Mouse (Mus musculus): ENCODE measurements around the gene Ankrd13d. TPM values are rescaled to one million over a fixed set of nuclear protein-coding genes. Genes with fewer than 3 reads are reported as not detected.

Gene Ankrd13d
- total RNA-seq, 2 experiments from 2014 or later, result 0.92 to 2.1 TPM

DNA sequence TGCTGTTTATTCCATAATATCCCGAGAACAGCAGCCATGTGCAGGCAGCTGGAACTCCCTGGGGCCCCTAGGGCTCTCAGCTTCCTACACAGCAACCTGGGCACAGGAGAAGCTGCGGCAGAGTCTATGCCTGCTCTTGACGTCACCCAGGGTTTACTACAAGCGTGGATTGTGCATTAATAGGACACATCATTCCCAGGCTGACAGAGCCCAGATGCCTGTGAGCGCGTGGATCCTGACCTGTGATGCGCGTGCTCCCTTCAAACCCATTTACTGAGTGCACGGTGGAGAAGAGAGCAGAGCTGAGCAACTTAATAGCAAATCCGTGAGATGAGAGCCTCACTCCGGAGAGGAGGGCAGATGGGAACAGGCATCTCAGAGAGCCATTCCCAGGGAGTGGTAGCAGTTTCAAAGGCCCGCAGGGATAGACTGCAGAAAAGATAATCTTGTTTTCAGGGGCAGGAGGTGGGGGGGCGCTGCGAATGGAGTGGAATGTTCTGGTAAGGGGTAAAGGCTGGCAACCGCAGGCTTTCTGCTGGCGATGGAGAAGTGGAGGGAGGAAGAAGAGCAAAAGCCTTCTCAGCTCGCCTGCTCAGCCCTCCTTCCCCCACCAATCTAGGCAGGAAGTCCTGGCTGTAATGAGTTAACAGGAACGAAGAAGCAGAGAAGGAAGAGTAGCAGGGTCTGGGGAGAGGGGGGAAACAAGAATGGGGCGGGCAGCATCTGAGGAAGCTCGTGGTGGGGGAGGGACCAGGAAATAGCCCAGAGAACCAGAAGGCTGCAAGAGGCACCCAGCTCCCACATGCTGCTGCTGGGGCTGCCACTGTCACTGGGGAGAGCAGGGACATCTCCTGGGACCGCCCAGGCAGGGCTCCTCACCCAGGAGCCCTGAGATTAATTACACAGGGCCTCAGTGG is 19.1 kb upstream of the Ankrd13d start:
- DNase-seq, result peak; percentile 52 to 84

DNA sequence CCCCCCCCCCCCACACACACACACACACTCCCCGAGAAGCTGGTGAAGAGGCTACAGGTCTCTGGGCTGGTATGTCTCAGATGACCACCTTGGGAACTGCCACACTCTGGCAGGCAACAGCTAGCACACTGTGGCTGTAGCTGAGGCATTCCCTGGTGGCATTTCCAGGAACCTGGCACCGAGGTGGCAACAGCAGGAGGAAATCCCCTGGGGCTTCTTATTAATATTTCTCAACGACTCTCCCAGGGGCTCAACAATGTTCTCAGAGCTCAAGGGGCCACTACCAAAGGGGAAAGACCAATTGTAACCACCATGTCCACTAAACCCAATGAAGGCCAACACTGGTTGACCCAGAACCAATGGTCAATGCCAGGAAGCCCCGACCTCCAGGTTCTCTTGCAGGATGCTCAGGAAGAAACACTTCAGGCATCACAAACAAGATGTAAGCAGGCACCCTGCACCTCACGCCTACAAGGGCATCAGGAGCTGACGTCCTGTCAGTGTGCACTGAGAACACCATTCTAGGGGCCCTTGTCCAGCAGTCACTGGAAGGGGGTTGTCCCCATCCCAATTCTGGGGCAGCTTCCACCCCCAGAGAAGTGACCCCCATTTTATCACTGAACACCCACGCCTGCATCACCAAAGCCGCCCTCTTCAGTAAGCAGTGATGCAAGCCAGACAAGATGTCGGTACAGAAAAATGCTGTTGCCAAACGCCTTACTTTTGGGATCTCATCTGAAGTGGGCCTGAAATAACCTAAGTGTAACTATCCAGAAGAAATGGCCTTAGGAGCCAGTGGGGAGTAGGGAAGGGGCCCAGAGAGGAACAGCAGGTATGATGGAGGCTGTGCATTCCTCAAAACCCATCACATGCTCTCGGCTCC is 18.2 kb upstream of the Ankrd13d start:
- no peak for DNase-seq

DNA sequence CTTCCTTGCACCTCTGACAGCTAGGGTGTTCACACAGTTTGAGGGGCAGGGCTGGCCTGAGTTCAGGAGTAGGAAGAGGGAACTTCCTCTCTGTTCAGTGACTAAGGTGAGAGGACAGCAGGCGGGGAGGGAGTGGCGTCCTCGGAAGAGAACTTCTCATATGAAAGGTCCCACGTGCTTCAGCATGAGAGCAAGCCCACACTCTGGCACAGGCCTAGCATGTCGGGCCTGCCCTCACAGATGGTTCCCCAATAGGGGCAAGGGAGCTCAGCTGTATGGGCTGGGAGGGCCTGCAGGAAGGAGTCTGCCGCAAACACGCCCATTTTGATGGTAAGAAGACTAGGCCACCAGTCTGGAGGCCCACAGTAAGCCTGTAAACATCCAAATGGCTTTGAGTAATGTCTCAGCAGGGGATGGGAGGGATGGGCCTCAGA is 17.4 kb upstream of the Ankrd13d start:
- DNase-seq, result peak in 1 of 2 experiments; percentile 79

DNA sequence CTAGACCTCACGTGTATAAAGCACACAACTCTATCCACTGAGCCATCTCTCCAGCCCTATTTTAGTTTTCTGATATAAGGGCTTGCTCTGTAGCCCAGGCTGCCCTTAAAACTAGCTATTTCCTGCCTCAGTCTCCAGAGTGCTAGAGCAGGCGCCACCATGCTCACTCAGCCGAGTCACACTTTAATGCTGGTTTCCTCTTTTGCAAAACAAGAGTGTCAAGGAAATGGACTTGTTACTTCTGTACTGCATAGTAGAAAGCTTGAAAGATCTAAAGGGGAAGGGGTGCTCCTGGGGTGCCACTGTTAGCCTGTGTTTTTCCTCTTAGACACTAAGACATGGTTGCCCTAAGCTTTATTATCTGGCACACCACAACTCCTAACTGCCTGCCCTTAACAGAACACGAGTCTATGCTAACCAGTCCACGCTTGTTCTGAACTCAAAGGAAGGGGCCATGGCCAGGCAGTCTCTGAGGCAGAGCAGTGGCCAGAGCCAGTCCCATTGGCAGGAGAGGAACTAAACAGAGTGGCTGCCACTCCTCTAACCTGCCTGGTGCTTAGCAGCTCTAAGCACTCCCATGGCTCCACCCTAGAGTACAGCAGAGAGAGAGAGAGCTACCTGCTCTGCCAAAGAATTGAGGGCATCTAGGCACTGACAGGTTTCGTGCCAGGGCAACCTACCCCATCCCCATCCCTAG is 16.8 kb upstream of the Ankrd13d start:
- DNase-seq, result peak in 1 of 2 experiments; percentile 43

DNA sequence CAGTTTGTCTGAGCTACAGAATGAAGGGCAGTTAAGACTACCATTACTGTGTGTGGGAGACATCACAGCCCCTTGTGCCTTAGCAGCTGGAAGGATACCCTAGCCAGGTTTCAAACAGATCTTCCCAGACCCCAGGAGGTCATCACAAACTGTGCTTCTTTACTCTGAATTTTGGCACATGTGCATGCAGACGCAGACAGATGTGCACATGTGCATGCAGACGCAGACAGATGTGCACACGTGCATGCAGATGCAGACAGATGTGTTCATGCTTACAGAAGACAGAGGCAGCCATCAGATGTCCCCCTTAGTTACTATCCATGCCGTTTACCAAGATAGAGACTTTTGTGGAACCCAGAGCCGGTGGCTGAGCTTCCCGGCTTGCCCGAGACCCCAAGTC is 16.2 kb upstream of the Ankrd13d start:
- no peak for DNase-seq

DNA sequence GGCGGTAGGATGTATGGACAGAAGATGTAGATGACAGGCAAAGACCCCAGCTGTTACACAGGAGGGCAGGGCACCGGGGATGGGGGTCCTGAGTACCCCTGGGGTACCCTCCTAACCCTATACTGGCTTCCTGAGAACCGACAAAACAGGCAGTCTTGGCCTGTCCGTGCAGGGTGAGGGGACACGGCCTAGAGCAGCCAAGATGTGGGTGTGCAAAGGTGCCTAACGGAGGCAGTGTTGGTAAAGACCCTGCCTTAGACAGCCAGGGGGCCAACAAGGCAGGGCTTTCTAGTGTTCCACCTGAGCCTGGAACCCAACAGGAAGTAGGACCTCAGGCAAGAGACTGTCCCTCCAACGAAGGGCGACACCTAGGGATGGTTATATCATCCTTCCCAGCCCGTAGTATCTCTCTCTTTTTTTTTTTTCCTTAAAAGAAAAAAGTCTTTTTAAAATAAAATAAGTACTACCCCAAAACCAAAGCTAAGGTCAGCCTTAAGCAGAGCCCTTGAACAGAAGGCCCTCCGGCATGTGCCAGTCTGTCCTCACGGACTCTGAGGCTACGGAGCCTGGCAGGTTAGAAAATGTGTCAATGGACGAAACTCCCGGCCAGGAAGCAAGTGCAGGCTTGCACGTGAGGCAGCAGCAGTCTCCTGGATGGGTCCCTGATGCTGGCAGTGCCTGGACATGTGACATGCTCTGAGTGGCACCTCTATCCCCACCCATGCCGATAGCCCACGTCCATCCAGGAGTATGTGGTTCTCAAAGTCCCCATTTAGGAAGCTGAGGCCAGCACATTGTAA is 15.6 kb upstream of the Ankrd13d start:
- peak in 1 of 2 experiments; percentile 0 for DNase-seq

DNA sequence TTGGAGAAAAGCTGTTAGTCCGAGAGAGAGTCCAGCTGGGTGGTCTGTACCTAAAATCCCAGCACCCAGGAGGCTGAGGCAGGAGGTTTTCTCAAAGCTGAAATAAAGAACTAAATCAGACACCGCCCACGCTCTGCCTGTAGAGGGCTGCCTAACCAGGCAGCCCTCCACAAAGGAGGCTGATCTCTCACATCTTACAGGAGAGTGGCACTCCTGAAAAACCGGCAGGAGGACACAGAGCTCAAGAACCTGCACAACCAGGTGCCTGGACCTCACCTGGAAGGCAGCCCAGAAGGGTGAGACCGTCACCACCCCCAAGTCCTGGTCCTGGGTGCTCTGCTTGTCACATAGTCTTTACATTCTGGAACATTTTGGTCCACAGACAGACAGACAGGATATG is 14.9 kb upstream of the Ankrd13d start:
- DNase-seq, result no peak

DNA sequence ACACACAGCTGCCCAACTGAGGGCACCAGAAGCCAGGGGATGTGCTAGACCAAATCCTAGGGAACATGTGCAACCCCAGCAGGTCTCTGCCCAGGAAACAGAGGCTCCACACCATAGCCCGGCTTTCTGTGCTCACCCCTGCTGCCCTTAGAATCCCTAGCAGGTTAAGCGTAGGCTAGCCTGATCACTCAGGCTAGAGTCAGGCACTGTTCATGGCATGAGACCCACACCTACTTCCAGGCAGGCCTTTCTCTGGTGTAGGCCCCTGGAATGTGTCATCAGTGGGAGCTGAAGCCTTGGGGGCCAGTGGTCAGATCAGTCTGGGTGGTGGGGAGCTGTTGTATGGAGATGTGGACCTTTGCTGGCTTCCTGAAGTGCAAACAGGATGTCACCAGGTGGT is 13.7 kb upstream of the Ankrd13d start:
- DNase-seq, result no peak

DNA sequence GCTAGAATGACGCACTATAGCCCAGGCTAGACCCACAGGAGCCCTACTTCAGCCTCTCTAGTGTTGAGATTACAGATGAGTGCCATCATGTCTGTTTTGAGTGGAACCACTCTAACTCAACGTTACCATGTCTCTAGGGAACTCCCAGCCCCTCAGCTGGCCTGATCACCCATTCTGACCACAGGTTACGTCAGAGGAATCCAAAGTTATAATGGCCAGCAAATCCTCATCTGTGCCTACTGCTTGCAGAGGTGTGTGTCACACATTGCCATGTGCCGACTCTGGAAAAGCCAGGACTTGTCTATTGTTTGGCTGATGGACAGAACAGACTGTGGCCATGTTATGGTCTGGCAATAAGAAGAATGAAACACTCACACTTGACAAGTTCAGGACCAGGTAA is 12.5 kb upstream of the Ankrd13d start:
- no peak for DNase-seq

DNA sequence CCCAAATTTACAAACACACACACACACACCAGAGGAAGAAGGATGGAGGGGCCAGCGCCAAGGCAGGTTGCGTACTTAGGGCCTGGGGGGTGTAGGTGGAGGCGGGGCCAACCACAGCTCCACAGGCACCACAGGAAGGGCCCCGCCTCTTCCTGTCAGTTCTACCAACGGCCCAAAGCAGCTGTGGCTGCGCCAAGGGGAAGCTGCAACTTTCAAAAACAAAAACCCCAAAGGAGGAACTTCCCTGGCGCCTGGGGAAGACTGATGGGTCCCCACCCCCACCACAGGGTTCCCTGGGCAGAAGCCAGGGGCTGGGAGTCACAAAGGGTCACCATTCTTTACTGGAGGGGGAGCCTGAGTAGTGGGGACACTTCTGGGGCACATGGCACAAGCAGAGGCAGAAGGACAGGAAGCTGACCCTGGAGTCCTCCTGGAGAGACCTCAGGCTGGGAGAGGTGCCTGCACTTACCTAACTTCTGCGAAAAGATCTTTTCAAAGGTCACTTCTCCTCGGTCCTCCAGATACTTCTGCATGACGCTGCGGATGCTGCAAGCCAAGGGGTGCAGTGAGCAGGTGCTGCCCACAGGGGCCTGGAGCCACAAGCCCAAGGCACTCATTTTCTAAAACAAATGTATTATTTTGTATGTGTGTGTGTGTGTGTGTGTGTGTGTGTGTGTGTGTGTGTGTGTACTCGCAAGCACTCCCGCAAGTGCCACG is 11.6 kb upstream of the Ankrd13d start:
- DNase-seq, result peak; percentile 74 to 93

DNA sequence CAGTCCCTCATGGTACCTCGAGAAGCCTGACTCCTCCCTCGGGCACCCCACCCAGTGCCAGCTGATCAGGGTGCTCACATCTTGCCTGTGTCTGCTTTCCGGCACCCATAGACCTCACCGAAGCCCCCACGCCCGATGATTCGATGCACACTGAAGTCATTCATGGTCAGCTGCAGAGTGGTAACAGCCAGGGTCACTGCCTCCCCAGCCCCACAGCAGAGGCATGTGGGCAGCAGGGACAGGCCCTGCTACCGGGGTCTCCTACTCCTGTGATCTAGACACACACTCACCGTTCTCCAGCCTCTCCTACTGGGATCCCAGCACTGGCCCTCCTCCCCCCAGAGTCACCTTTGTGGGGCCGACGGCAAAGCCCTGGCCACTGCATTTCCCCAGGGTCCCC is 8.2 kb upstream of the Ankrd13d start:
- no peak for DNase-seq

DNA sequence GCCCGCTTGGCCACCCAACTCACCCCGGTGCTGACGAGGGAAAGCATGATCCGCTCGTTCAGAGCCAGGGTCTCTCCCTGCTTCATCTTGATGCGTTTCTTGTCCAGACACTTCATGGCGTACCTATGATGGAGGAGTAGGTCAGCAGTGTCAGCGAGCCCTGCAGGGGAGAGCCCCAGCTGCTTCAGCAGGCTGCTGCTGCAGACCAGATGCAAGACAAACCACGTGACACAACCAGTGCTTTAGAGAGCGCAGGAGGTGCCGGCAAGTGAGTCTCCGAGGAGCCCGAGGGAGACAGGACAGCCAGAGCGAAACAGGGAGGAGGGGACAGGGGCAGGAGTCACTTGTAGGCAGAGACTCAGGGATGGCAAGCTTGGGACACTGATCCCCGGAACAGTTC is 7.8 kb upstream of the Ankrd13d start:
- DNase-seq, result no peak

DNA sequence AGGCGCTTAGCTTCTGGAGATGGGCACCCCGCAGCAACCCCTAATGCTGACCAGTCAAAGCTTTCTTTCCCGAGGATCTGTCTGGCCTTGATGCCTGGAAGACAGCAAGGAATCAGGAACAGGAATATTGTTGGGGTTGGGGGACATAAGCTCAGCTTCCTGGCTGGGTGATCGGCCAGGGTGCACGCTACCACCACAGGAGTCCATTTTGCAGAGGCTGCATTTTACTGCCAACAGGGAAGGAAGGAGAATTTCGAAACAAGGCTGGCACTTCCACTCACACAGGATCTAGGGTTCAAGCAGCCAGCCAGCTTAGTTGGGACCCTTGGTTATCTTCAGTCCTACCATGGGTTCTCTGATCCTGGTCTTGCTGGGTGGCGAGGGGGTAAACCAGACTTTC is 716 bp upstream of the Ankrd13d start:
- peak in 1 of 2 experiments; percentile 36 for DNase-seq

DNA sequence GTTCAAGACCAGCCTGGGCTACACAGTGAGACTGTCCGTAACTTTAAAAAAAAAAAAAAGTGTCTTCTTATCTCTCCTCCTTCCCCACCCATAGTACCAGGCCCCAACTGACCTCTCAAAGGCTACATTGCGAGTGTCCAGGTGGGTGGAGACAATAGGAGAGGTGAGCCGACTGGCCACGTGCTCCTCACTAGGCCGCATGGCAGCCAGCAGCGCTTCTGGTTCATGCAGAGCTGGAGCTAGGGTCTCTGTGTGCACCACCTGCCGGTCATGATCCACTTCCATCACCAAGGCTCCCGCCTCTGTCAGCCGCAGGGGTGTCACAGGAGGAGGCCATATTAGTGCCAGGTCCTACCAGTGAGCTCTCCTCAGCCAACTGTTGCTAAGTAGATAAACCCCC is 2.5 kb downstream of the Ankrd13d start:
- DNase-seq, result no peak

DNA sequence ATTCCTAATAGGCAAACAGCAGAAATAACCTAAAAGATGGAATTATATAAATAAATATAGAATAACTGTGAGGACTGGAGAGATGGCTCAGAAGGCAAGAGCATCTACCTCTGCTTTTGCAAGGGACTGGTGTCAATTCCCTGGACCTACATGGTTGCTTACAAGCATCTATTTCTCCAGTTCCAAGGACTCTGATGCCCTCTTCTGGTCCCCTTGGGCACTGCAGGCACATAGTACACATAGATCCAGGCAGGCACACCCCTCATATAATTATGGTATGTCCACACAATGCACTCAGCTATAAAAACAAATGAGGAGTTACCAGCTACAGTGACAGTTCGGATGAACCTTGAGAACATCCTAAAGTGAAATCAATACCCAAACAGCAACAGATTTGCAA is 3.5 kb downstream of the Ankrd13d start:
- DNase-seq, result no peak

DNA sequence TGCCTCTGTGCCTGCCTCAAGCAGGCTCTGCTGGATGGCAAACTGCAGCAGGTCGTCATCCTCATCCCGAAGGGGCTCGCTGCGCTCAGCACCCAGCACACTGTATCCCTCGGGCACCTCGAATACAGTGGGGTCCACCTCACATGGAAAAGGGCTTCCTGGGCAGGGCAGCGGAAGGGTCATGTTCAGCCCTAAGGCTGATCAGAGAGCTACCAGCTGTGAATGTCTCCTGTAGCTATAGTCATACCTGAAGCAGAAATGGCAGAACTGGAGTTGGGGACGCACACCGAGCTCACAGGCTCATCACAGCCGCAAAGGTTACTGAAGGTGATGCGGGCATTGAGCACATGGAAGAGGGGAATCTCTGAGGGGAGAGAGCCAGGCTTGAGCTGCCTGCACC is 12.0 kb downstream of the Ankrd13d start:
- DNase-seq, result no peak

DNA sequence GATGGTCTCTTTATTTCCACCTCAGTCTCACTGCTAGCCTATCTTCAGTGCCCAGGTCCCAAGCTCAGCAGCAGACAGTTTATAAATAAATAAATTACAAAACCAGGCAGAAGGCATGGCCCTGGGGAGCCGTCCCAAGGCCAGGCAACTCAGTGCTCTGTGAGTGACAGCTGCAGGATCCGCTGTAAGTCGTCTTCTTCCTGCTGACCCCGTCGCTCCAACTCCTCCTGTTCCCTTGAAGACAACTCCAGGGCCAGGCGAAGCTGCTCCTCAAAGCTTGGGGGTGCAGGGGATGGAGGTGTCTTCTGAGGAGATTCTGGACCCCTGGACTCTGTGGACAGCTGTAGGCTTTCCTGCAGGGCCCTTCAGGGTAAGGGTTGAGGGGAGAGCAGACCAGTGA is 12.8 kb downstream of the Ankrd13d start:
- DNase-seq, result no peak

DNA sequence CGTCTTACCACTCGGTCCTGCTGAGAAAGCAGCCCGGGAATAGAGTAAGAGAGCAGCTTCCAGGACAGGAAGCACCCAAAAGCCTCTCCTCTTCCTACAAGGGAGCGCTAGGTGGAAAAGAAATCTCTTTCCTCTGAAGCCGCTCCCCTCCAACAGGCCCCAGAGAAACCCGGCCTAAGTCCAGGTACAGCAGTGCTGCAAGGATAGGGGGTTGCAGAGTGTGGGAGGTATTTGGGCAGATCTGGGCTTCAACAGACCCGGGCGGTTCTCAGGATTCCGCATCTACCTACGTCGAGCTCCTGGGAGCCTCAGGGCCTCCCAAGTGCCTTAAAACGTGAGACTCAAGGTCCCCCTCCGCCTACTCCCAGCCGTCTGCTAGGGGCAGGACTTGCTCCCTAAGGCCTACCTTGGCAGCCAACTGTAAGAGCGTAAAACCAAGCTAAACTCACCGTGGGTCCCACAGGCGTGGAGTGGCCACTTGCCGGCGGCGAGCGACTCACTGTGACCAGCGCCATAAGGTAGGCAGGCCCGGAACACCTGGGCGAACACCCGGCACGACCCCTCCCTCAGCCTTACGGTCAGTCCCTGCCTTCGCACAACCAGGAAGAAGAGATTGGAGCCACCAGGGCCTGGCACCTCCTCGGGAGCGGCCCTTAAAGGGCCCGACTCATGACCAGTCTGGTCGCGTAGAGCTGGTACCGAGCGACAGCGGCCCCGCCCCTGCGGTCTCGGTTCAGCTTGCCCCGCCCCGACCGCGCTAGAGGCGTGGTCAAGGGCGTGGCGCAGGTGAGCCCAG is 14.2 kb downstream of the Ankrd13d start, which contains the start of gene Ssh3:
Gene Ssh3, minus strand, starts transcription at position 615 of the 796 bp plus-strand sequence.
- peak; percentile 75 to 80 for DNase-seq

DNA sequence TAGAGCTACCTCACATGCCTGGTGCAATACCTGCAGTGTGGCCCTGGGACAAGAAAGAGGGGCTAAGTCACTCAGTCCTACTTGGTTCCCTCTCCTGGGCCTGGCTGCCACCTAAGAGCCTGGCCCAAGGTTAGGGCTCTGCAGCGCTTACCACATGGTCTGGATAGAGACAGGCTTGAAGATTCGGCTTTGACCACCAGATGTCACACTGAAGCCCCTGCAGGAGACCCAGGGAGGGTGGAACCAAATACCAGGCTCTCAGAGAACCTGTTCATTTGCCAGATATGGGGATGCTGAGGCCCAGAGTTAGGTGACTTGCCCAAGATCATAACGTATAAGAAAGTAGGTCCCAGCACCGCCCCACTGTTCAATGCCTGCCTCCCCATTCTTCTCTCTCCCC is 17.0 kb downstream of the Ankrd13d start:
- DNase-seq, result no peak
